Mouse (Mus musculus) intestine, embryonic 15.5 days (tissue): Measurements from ENCODE around the gene Rem2. TPM values are rescaled to one million over a fixed set of nuclear protein-coding genes. Genes with fewer than 3 reads are reported as not detected.

Experiments
- ATAC-seq: fragments of 200-750 bp; cut with Nextera tagmentation; 2 replicates; pipeline ENCODE4 v1.8.0; 2017; ENCODE audit warnings: moderate TSS enrichment, moderate library complexity
- H3K27ac ChIP-seq: fragments of 300-500 bp; sonication (generic); 2 replicates; pipeline ENCODE4 v1.5.1; 2015; ENCODE audit warnings: mild to moderate bottlenecking, inconsistent platforms
- H3K27me3 ChIP-seq: fragments of 300-500 bp; sonication (generic); replicated peaks from 2 replicates; pipeline ENCODE4 v1.6.1; 2015; ENCODE audit warnings: inconsistent platforms
- H3K36me3 ChIP-seq: fragments of 300-500 bp; sonication (generic); 2 replicates; pipeline ENCODE4 v1.6.1; 2015; ENCODE audit warnings: inconsistent platforms
- H3K4me1 ChIP-seq: fragments of 300-500 bp; sonication (generic); replicated peaks from 2 replicates; pipeline ENCODE4 v1.6.1; 2015; ENCODE audit warnings: inconsistent platforms
- H3K4me2 ChIP-seq: fragments of 300-500 bp; sonication (generic); replicated peaks from 2 replicates; pipeline ENCODE4 v1.6.1; 2015; ENCODE audit warnings: mild to moderate bottlenecking, inconsistent platforms
- H3K4me3 ChIP-seq: fragments of 300-500 bp; sonication (generic); replicated peaks from 2 replicates; pipeline ENCODE4 v1.5.1; 2015; ENCODE audit warnings: inconsistent platforms
- H3K9ac ChIP-seq: fragments of 300-500 bp; sonication (generic); 2 replicates; pipeline ENCODE4 v1.6.1; 2015; ENCODE audit warnings: inconsistent platforms
- H3K9me3 ChIP-seq: fragments of 300-500 bp; sonication (generic); 2 replicates; pipeline ENCODE4 v1.6.1; 2016; ENCODE audit warnings: inconsistent platforms
- WGBS: fragments of 180-500 bp; shearing (Covaris S2); methylation state at CpG from one replicate; pipeline ENCODE4 v1.1.7; 2015; 5-methylcytosine and 5-hydroxymethylcytosine counted together
- polyA plus RNA-seq: library from polyadenylated mRNA; unstranded; fragments of >200 nt; fragmentation: Nextera tagmentation; extraction: Ambion mirVana; gene quantifications from 2 replicates; pipeline ENCODE4 v1.2.1, GENCODE M21; 2015

Rem2 gene
- polyA plus RNA-seq, 1 experiment from 2014 or later = 1.9 TPM

- Histone ChIP-seq H3K36me3 (peaks cover 70% of the 10 kb centered on the region), H3K4me3 (no peak overlapping the region), H3K9me3 (no peaks in the 10 kb centered on the region), H3K27me3 (no peaks in the 10 kb centered on the region), H3K4me2 (no peak overlapping the region), H3K27ac (no peak overlapping the region), H3K9ac (no peak overlapping the region), H3K4me1 (no peaks in the 10 kb centered on the region)
- no peak for ATAC-seq
- WGBS = 83% methylated on average over 9 of the region's 9 CpGs
Observed at GRCm38 (mm10) chr14:54509774-54510173, 33.9 kb downstream of the Rem2 start.

- no peaks in the 10 kb centered on the region for H3K27me3 ChIP-seq
- peak; percentile 71 for ATAC-seq
- WGBS = 3% methylated on average over 17 of the region's 17 CpGs
- peak overlapping the region; percentile 69 for H3K4me3 ChIP-seq
- peaks cover 10% of the 10 kb centered on the region for H3K4me1 ChIP-seq
- H3K9ac ChIP-seq = peak overlapping the region; percentile 76
- H3K9me3 ChIP-seq = no peaks in the 10 kb centered on the region
- peaks cover 25% of the 10 kb centered on the region for H3K36me3 ChIP-seq
- peak overlapping the region; percentile 69 for H3K4me2 ChIP-seq
- peak overlapping the region; percentile 77 for H3K27ac ChIP-seq
Observed at GRCm38 (mm10) chr14:54516710-54517310, 40.9 kb downstream of the Rem2 start.

DNA sequence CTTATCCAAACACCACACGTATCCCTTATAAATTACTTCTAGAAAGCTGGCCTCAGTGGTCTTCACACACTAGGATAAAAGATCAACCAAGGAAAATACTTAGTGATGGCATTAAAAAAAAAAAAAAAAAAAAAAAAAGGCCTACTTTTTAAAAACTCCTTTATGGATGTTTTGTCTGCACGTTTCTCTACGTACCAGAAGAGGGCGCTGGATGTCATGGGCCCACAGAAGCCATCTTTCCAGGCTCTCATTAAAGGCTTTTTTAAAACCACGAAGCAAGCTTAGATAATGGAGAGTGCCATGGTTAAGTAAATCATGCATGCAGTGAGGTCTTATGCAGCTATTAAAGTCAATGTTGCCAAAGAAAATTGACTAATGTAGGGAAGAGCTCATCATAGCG, 47.7 kb downstream of the Rem2 start:
- Histone ChIP-seq H3K9ac (no peak overlapping the region), H3K27me3 (no peaks in the 10 kb centered on the region), H3K27ac (no peak overlapping the region), H3K9me3 (no peaks in the 10 kb centered on the region), H3K4me2 (no peak overlapping the region), H3K36me3 (no peaks in the 10 kb centered on the region), H3K4me3 (no peak overlapping the region), H3K4me1 (peaks cover 9% of the 10 kb centered on the region)
- 31% methylated on average over 6 of the region's 6 CpGs for WGBS
- ATAC-seq = no peak

GRCm38 (mm10) chr14:54527227-54528006, 51.5 kb downstream of the Rem2 start:
- H3K36me3 ChIP-seq = no peaks in the 10 kb centered on the region
- H3K9me3 ChIP-seq = no peaks in the 10 kb centered on the region
- peak overlapping the region; percentile 75 for H3K4me2 ChIP-seq
- WGBS = 2% methylated on average over 18 of the region's 18 CpGs
- ATAC-seq = peak; percentile 69
- no peaks in the 10 kb centered on the region for H3K27me3 ChIP-seq
- H3K9ac ChIP-seq = peak overlapping the region; percentile 44
- H3K4me3 ChIP-seq = peak overlapping the region; percentile 32
- H3K4me1 ChIP-seq = peaks cover 9% of the 10 kb centered on the region
- peak overlapping the region; percentile 25; the same call in 1 of the 2 replicates for H3K27ac ChIP-seq

- H3K9me3 ChIP-seq = no peaks in the 10 kb centered on the region
- no peak overlapping the region for H3K27ac ChIP-seq
- H3K4me1 ChIP-seq = peaks cover 9% of the 10 kb centered on the region
- peak; percentile 21; the same call in 1 of the 2 replicates for ATAC-seq
- H3K4me3 ChIP-seq = no peak overlapping the region
- no peaks in the 10 kb centered on the region for H3K27me3 ChIP-seq
- WGBS = 23% methylated on average over 5 of the region's 5 CpGs
- H3K4me2 ChIP-seq = peak overlapping the region; percentile 75
- H3K36me3 ChIP-seq = no peaks in the 10 kb centered on the region
- no peak overlapping the region for H3K9ac ChIP-seq
Observed at GRCm38 (mm10) chr14:54528007-54528393, 52.1 kb downstream of the Rem2 start.

- H3K27ac ChIP-seq = no peak overlapping the region
- no peak overlapping the region for H3K9ac ChIP-seq
- H3K9me3 ChIP-seq = no peaks in the 10 kb centered on the region
- no peaks in the 10 kb centered on the region for H3K27me3 ChIP-seq
- H3K4me3 ChIP-seq = no peak overlapping the region
- 18% methylated on average over 17 of the region's 17 CpGs for WGBS
- H3K36me3 ChIP-seq = no peaks in the 10 kb centered on the region
- H3K4me1 ChIP-seq = peaks cover 9% of the 10 kb centered on the region
- ATAC-seq = peak; percentile 88
- H3K4me2 ChIP-seq = 0 out of 2 replicates have a peak overlapping the region, but pooled peaks have one; percentile 75
Observed at GRCm38 (mm10) chr14:54528446-54529111, 52.7 kb downstream of the Rem2 start.

Other genes starting within 250 kb of the Rem2 start
- gene Dad1, start 222.0 kb upstream of the Rem2 start, polyA plus RNA-seq = 450 and 484 TPM in 2 replicates
- gene Abhd4, start 221.9 kb upstream of the Rem2 start, polyA plus RNA-seq = 41.6 and 42.6 TPM in 2 replicates
- gene Olfr49, start 191.2 kb upstream of the Rem2 start, polyA plus RNA-seq = not detected in 2 replicates
- gene Oxa1l, start 115.3 kb upstream of the Rem2 start, polyA plus RNA-seq = 41.7 and 48.8 TPM in 2 replicates
- gene Slc7a7, start 58.3 kb upstream of the Rem2 start, polyA plus RNA-seq = 51.0 and 56.3 TPM in 2 replicates
- 270 and 308 TPM in 2 replicates for gene Mrpl52, start 49.2 kb upstream of the Rem2 start, polyA plus RNA-seq
- gene Mmp14, start 44.5 kb upstream of the Rem2 start, polyA plus RNA-seq = 110 and 112 TPM in 2 replicates
- 57.2 and 60.6 TPM in 2 replicates for gene Lrp10, start 12.0 kb upstream of the Rem2 start, polyA plus RNA-seq
- 78.0 and 80.0 TPM in 2 replicates for gene Prmt5, start 41.4 kb downstream of the Rem2 start, polyA plus RNA-seq
- 53.9 and 57.2 TPM in 2 replicates for gene Haus4, start 78.5 kb downstream of the Rem2 start, polyA plus RNA-seq
- gene Ajuba, start 101.5 kb downstream of the Rem2 start, polyA plus RNA-seq = 18.2 and 19.0 TPM in 2 replicates
- gene 4931414P19Rik, start 129.9 kb downstream of the Rem2 start, polyA plus RNA-seq = 6.0 and 8.2 TPM in 2 replicates
- gene Psmb5, start 141.9 kb downstream of the Rem2 start, polyA plus RNA-seq = 360 and 408 TPM in 2 replicates
- not detected in 2 replicates for gene Psmb11, start 145.3 kb downstream of the Rem2 start, polyA plus RNA-seq
- not detected in 2 replicates for gene Gm17606, start 164.9 kb downstream of the Rem2 start, polyA plus RNA-seq
- gene Cdh24, start 165.3 kb downstream of the Rem2 start, polyA plus RNA-seq = 2.8 and 3.0 TPM in 2 replicates
- gene 1700123O20Rik, start 210.1 kb downstream of the Rem2 start, polyA plus RNA-seq = 83.7 and 84.8 TPM in 2 replicates
- gene Acin1, start 210.8 kb downstream of the Rem2 start, polyA plus RNA-seq = 105 and 107 TPM in 2 replicates
- 0.11 and 0.15 TPM in 2 replicates for gene Gm29776, start 222.7 kb downstream of the Rem2 start, polyA plus RNA-seq
- 0.19 and 0.21 TPM in 2 replicates for gene Cebpe, start 236.1 kb downstream of the Rem2 start, polyA plus RNA-seq